Mouse (Mus musculus) right cerebral cortex, adult 2 months (tissue): Measurements from ENCODE around the gene Slco2a1.

Experiments used
- DNase-seq, 2 experiments: peaks; one replicate each; pipeline ENCODE4 v3.0.0; 2021 to 2022; ENCODE audit warnings: low spot score in 2 of 2

Slco2a1 gene

GRCm38 (mm10) chr9:103117951-103118350 is 129.4 kb downstream of the Slco2a1 start:
- no peak for DNase-seq

GRCm38 (mm10) chr9:103118651-103119275 is 130.3 kb downstream of the Slco2a1 start:
- no peak for DNase-seq

GRCm38 (mm10) chr9:103119781-103120180 is 131.3 kb downstream of the Slco2a1 start:
- no peak for DNase-seq

GRCm38 (mm10) chr9:103120231-103120630 is 131.7 kb downstream of the Slco2a1 start:
- DNase-seq: no peak

GRCm38 (mm10) chr9:103121546-103121945 is 133.0 kb downstream of the Slco2a1 start:
- DNase-seq: no peak

- no peak for DNase-seq
Measured at GRCm38 (mm10) chr9:103124746-103125145, 136.2 kb downstream of the Slco2a1 start.

- DNase-seq: no peak
Measured at GRCm38 (mm10) chr9:103133493-103134124, 145.1 kb downstream of the Slco2a1 start.

- peak; percentile 72 for DNase-seq
Measured at GRCm38 (mm10) chr9:103134450-103135030, 146.0 kb downstream of the Slco2a1 start.

GRCm38 (mm10) chr9:103139481-103139880 is 151.0 kb downstream of the Slco2a1 start:
- no peak for DNase-seq

- DNase-seq: no peak
Measured at GRCm38 (mm10) chr9:103140384-103140783, 151.9 kb downstream of the Slco2a1 start.

- no peak for DNase-seq
Measured at GRCm38 (mm10) chr9:103141266-103141665, 152.8 kb downstream of the Slco2a1 start.

- DNase-seq: no peak
Measured at GRCm38 (mm10) chr9:103143881-103144280, 155.4 kb downstream of the Slco2a1 start.

- DNase-seq: no peak
Measured at GRCm38 (mm10) chr9:103145351-103145750, 156.8 kb downstream of the Slco2a1 start.
